Mouse (Mus musculus): Measurements from ENCODE around the gene Cnot2. TPM values are rescaled to one million over a fixed set of nuclear protein-coding genes. Genes with fewer than 3 reads are reported as not detected.

Cnot2 gene
- polyA plus RNA-seq, 1 experiment from 2014 or later: 33.5 TPM

DNA sequence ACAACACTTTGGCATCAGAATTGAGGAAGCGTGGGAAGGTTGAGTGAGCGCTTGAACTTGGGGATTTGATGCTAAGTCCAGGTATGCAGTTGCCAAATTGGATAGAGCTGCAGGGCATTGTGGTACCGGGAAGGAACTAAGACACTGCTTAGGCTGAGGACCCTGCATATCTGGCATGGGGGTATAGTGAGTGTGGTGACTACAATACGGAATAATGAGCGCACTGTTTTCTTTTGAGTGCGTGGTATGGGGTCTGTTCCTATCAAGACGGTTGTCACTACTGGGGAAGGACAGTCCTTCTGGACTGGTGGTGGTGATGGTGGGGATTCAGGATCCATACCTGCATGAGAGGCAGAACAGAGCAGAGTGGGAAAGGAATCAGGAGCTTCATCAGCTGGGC lies 140.4 kb downstream of the Cnot2 start:
- Histone ChIP-seq H3K36me3 (ENCODE audit: control insufficient read depth, insufficient read depth) (no peaks in the 10 kb centered on the region), H3K27me3 (ENCODE audit: control insufficient read depth, insufficient read depth, low read depth, low read length) (no peaks in the 10 kb centered on the region), H3K27ac (ENCODE audit: low read length) (no peak overlapping the region), H3K4me3 (ENCODE audit: low read depth, low read length) (no peak overlapping the region), H3K9me3 (replicated peaks; ENCODE audit: control insufficient read depth, low read length) (0 out of 2 replicates have a peak, but pooled peaks cover 4% of the 10 kb centered on the region), H3K4me1 (ENCODE audit: control insufficient read depth, low read depth, low read length) (no peaks in the 10 kb centered on the region), H3K9ac (ENCODE audit: low read depth, low read length) (no peak overlapping the region), H3K4me2 (ENCODE audit: low read depth, low read length) (no peak overlapping the region)
- no peak for ATAC-seq (ENCODE audit: low read depth)
- WGBS (ENCODE audit: insufficient replicate concordance): 92% methylated on average over 7 of the region's 7 CpGs

DNA sequence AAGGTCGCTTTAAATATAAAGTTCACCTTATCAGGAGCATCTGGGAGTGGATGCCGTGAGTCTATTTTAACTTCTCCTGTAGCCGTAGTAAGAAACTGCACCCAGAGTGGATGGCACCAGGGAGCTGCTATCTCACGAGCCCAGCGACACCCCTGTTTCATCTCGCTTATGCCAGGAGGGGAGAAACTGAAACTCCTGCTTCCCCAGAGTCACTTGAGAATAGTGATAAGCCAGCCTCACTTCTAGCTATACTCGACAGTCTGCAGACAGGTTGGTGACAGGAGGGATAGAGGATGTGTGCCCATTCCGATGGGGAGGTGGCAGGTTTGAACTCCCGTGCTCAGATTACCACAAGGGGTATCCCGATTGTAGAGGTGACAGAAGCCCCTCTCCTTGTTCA lies 141.2 kb downstream of the Cnot2 start:
- WGBS (ENCODE audit: insufficient replicate concordance): 62% methylated on average over 10 of the region's 10 CpGs
- Histone ChIP-seq H3K9ac (ENCODE audit: low read depth, low read length) (no peak overlapping the region), H3K36me3 (ENCODE audit: control insufficient read depth, insufficient read depth) (no peaks in the 10 kb centered on the region), H3K27me3 (ENCODE audit: control insufficient read depth, insufficient read depth, low read depth, low read length) (no peaks in the 10 kb centered on the region), H3K4me3 (ENCODE audit: low read depth, low read length) (no peak overlapping the region), H3K4me1 (ENCODE audit: control insufficient read depth, low read depth, low read length) (no peaks in the 10 kb centered on the region), H3K9me3 (replicated peaks; ENCODE audit: control insufficient read depth, low read length) (0 out of 2 replicates have a peak, but pooled peaks cover 4% of the 10 kb centered on the region), H3K27ac (ENCODE audit: low read length) (no peak overlapping the region), H3K4me2 (ENCODE audit: low read depth, low read length) (no peak overlapping the region)
- no peak for ATAC-seq (ENCODE audit: low read depth)

- Histone ChIP-seq H3K27ac (ENCODE audit: low read length) (no peak overlapping the region), H3K4me1 (ENCODE audit: control insufficient read depth, low read depth, low read length) (no peaks in the 10 kb centered on the region), H3K27me3 (ENCODE audit: control insufficient read depth, insufficient read depth, low read depth, low read length) (no peaks in the 10 kb centered on the region), H3K4me2 (ENCODE audit: low read depth, low read length) (no peak overlapping the region), H3K9ac (ENCODE audit: low read depth, low read length) (no peak overlapping the region), H3K36me3 (ENCODE audit: control insufficient read depth, insufficient read depth) (no peaks in the 10 kb centered on the region), H3K4me3 (ENCODE audit: low read depth, low read length) (no peak overlapping the region), H3K9me3 (replicated peaks; ENCODE audit: control insufficient read depth, low read length) (0 out of 2 replicates have a peak, but pooled peaks cover 4% of the 10 kb centered on the region)
- no peak for ATAC-seq (ENCODE audit: low read depth)
- 71% methylated on average over 12 of the region's 12 CpGs for WGBS (ENCODE audit: insufficient replicate concordance)
Observed at GRCm38 (mm10) chr10:116435455-116435854, 145.9 kb downstream of the Cnot2 start.

Small RNAs within 50 kb of the gene (microRNA-seq; reads per million reads assigned to microRNA genes)
- gene Gm25190: not detected

Other genes starting within 250 kb of the Cnot2 start
- 0.18 TPM in 1 of 2 replicates, not detected in the other for gene Kcnmb4, start 107.6 kb downstream of the Cnot2 start, polyA plus RNA-seq (2015; fragmentation: Nextera tagmentation; extraction: Ambion mirVana)